Mouse (Mus musculus) thymus, adult 18-20 months (tissue): ENCODE data around the gene Myo3b.

Experiments used
- DNase-seq, 2 experiments: peaks; one replicate each; pipeline ENCODE4 v3.0.0; 2022; ENCODE audit warnings: mixed read lengths in 2 of 2

The Myo3b gene

GRCm38 (mm10) chr2:70379939-70380338 lies 341.0 kb downstream of the Myo3b start:
- no peak for DNase-seq

GRCm38 (mm10) chr2:70388645-70389044 lies 349.7 kb downstream of the Myo3b start:
- DNase-seq, result no peak

- no peak for DNase-seq
Observed at GRCm38 (mm10) chr2:70389162-70389561, 350.2 kb downstream of the Myo3b start.

- no peak for DNase-seq
Observed at GRCm38 (mm10) chr2:70397734-70398276, 358.9 kb downstream of the Myo3b start.

- no peak for DNase-seq
Observed at GRCm38 (mm10) chr2:70399441-70400115, 360.7 kb downstream of the Myo3b start.

- no peak for DNase-seq
Observed at GRCm38 (mm10) chr2:70400321-70400720, 361.4 kb downstream of the Myo3b start.

- DNase-seq, result no peak
Observed at GRCm38 (mm10) chr2:70404301-70404700, 365.4 kb downstream of the Myo3b start.

GRCm38 (mm10) chr2:70406846-70407245 lies 367.9 kb downstream of the Myo3b start:
- DNase-seq, result no peak

GRCm38 (mm10) chr2:70407729-70408128 lies 368.8 kb downstream of the Myo3b start:
- DNase-seq, result no peak

GRCm38 (mm10) chr2:70410298-70410885 lies 371.5 kb downstream of the Myo3b start:
- no peak for DNase-seq

GRCm38 (mm10) chr2:70412315-70412714 lies 373.4 kb downstream of the Myo3b start:
- no peak for DNase-seq

GRCm38 (mm10) chr2:70414386-70414785 lies 375.5 kb downstream of the Myo3b start:
- DNase-seq, result no peak

GRCm38 (mm10) chr2:70415521-70415920 lies 376.6 kb downstream of the Myo3b start:
- no peak for DNase-seq

GRCm38 (mm10) chr2:70419336-70419735 lies 380.4 kb downstream of the Myo3b start:
- DNase-seq, result no peak

GRCm38 (mm10) chr2:70421144-70421874 lies 382.4 kb downstream of the Myo3b start:
- no peak for DNase-seq

GRCm38 (mm10) chr2:70425611-70426010 lies 386.7 kb downstream of the Myo3b start:
- peak in 1 of 2 experiments; percentile 5 for DNase-seq

- DNase-seq, result no peak
Observed at GRCm38 (mm10) chr2:70443035-70443434, 404.1 kb downstream of the Myo3b start.

GRCm38 (mm10) chr2:70444141-70444540 lies 405.2 kb downstream of the Myo3b start:
- DNase-seq, result no peak

GRCm38 (mm10) chr2:70456205-70456604 lies 417.3 kb downstream of the Myo3b start:
- DNase-seq, result no peak

- DNase-seq, result no peak
Observed at GRCm38 (mm10) chr2:70463606-70464005, 424.7 kb downstream of the Myo3b start.

GRCm38 (mm10) chr2:70471136-70471535 lies 432.2 kb downstream of the Myo3b start:
- no peak for DNase-seq

GRCm38 (mm10) chr2:70471861-70472620 lies 433.1 kb downstream of the Myo3b start:
- no peak for DNase-seq
